Mouse (Mus musculus) adrenal gland, adult 2 months (tissue): ENCODE results near the gene 2310033P09Rik. TPM values are rescaled to one million over a fixed set of nuclear protein-coding genes. Genes with fewer than 3 reads are reported as not detected.
"Not testable (repeated sequence)": the region's sequence is repeated elsewhere in the genome, so short reads cannot be mapped to it uniquely, and the experiment has no call there.

ENCODE experiments used
- DNase-seq: peaks from one replicate; pipeline ENCODE4 v3.0.0; 2021
- polyA plus RNA-seq: library from polyadenylated mRNA; depleted of rRNA; stranded (reverse); fragments of >200 nt; gene quantifications from 2 replicates; pipeline ENCODE4 v1.2.3, GENCODE M21; 2012
- total RNA-seq, 2 experiments: library from RNA; stranded (reverse); gene quantifications; 2 replicates each; pipeline ENCODE4 v1.2.3; 2021

2310033P09Rik gene
- total and polyA plus RNA-seq, 3 experiments: 15.1 to 26.0 (median 22.5) TPM

- no peak for DNase-seq
Observed at GRCm38 (mm10) chr11:59196230-59196629, 11.9 kb upstream of the 2310033P09Rik start.

GRCm38 (mm10) chr11:59201216-59202002 is 6.7 kb upstream of the 2310033P09Rik start:
- DNase-seq: no peak

GRCm38 (mm10) chr11:59202081-59202995 is 5.8 kb upstream of the 2310033P09Rik start, which contains the start of gene Mrpl55:
Gene Mrpl55 (plus strand): TSS chr11:59202486.
- peak; percentile 95 for DNase-seq

DNA sequence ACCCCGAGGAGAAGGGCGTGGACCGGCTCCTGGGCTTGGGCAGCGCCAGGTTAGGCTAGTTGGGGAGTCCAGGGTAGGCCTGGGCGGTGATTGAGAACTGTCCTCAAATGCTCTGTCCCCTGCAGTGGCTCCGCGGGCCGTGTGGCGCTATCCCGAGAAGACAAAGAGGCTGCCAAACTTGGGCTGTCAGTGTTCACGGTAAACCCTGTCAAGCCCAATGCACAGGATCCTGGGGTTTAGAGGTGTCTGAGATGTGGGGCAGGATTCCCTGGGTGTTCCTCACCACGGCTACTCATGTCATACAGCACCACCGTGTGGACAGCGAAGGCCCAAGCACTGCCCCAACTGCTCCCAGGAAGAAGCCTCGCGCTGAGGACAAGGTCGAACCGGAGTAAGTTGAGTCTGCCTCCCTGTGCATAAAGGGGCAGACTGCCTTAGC is 901 bp downstream of the 2310033P09Rik start:
- peak; percentile 89 for DNase-seq

DNA sequence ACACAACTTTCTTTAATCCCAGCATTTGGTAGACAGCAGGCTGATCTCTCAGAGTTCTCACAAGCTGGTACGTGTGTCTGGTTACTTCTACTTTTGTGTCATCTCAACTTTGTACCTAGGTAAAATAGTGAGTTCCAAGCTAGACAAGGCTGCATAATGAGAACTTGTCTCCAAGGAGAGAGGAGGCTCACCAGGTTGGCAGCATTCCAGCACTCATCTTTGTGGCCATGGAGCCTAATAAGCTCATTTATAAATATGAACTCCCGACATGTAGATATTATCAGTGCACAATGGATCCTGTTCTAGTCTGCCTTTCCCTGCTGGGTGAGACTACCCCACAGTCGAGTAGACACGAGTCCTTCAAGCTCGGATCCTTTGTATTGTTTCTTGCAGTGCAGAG is 1.5 kb downstream of the 2310033P09Rik start:
- DNase-seq: no peak

- no peak for DNase-seq
Observed at GRCm38 (mm10) chr11:59210020-59210419, 1.9 kb downstream of the 2310033P09Rik start.

DNA sequence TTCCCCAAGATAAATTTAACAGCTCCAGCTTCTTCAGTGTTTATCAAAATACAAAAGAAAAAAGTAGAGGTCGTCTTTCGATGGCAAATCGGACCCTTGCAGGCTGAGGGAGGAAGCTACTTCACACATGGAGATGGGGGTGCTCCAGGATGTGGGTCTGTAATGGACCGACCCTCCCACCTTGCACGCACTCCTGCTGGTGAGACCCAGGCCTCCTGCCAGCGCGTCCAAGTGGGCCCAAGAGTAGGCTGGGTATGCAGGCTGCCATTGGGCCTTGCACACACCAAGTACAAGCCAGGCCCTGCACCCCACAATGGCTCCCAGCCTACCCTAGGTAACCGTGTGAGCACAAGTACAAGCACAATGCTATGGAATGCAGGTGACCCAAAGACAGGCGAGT is 3.4 kb downstream of the 2310033P09Rik start:
- not testable (repeated sequence) for DNase-seq

GRCm38 (mm10) chr11:59212320-59212719 is 4.2 kb downstream of the 2310033P09Rik start:
- DNase-seq: not testable (repeated sequence)

DNA sequence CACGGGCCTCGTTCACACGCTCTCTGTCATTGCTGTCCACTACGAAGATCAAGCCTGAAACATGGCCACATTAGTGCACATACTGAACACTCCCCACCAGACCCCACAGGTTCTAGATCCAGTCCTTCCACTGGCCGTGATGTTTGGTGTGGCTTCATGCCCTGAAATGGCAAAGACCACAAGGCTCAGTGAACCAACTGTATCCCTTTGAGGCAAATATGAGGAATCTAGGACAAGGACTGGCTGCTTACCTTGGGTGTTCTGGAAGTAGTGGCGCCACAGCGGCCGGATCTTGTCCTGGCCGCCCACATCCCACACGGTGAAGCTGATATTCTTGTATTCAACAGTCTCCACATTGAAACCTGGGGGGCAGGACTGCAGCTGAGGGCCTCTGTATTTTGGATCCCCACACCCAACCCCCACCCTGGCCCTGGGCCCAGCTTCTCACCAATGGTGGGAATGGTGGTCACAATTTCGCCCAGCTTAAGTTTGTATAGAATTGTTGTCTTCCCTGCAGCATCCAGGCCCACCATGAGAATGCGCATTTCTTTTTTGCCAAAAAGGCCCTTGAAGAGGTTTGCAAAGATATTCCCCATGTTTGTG is 4.9 kb downstream of the 2310033P09Rik start:
- no peak for DNase-seq

GRCm38 (mm10) chr11:59216955-59217354 is 8.8 kb downstream of the 2310033P09Rik start:
- DNase-seq: no peak

- DNase-seq: no peak
Observed at GRCm38 (mm10) chr11:59218389-59218998, 10.4 kb downstream of the 2310033P09Rik start.

DNA sequence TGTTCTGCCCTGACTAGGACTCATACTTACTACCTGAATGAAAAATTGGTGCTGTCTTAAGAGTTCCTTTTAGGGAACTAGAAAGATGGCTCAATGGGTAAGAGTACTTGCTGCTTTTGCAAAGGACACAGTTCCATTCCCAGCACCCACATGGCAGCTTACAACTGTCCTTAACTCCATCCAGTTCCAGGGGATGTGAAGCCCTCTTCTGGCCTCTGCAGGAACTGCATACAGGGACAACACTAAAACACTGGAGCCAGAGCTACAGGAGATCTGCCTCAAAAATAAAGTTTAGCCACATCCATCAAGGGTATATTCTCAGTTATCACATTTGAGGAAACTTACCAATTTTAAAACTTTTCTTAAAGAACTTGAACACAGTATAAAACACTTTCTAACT is 10.9 kb downstream of the 2310033P09Rik start:
- no peak for DNase-seq

- DNase-seq: no peak
Observed at GRCm38 (mm10) chr11:59221604-59222003, 13.5 kb downstream of the 2310033P09Rik start.

GRCm38 (mm10) chr11:59222306-59222705 is 14.2 kb downstream of the 2310033P09Rik start:
- no peak for DNase-seq

DNA sequence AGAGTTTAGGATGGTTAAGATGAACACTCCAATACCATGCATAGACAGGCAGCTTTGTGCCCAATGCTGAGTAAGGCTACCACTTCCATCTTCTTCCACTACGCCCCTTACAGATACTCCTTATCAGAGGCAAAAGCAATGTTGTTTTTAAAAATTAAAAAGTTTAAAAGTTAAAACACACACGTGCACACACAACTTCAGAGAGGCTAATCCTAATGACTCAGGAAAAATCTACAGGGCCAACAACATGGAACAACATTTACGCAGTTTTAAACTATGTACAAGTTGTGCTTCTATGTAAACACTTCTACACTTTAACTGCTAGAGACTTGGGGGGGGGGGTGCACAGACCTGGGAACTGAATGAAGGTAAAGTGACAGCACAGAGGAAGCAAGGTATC is 15.9 kb downstream of the 2310033P09Rik start:
- DNase-seq: no peak

- no peak for DNase-seq
Observed at GRCm38 (mm10) chr11:59224470-59224869, 16.3 kb downstream of the 2310033P09Rik start.

DNA sequence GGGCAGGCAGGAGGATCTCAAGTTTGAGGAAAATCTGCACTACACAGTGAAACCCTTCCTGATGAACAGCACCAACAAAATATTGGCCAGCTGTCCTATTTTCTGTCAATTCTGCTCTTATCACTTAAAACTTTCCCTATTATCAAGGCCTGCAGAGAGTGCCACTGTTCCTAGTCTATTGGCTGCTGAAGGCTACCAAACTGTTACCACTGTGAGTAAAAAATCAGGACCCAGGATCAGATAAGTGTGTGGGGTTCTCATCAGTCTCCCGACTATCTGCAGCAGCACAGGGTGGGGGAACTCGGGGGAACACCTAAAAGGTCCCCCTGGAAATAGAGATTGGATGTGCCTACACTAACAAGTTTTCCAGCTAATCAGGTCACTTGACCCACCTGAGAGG is 17.0 kb downstream of the 2310033P09Rik start:
- DNase-seq: no peak

DNA sequence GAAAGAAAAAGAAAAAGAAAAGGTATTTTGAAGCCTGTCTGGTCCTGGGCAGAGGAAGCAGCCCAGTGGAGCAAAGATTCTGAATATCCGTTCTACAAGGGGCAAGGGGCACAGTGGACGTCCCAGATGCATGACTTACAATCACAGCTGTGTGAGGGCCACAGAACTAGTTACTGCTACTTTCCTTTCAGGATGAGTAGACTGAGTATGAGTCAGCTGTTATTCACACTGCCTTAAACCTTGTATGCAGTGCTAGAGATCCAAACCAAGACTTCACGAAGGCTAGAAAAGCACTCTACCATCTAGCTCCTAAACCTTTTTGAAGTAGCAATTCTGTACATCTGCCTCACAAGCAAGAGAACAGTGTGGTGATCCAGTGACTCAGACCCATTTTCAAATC is 18.1 kb downstream of the 2310033P09Rik start:
- DNase-seq: no peak

DNA sequence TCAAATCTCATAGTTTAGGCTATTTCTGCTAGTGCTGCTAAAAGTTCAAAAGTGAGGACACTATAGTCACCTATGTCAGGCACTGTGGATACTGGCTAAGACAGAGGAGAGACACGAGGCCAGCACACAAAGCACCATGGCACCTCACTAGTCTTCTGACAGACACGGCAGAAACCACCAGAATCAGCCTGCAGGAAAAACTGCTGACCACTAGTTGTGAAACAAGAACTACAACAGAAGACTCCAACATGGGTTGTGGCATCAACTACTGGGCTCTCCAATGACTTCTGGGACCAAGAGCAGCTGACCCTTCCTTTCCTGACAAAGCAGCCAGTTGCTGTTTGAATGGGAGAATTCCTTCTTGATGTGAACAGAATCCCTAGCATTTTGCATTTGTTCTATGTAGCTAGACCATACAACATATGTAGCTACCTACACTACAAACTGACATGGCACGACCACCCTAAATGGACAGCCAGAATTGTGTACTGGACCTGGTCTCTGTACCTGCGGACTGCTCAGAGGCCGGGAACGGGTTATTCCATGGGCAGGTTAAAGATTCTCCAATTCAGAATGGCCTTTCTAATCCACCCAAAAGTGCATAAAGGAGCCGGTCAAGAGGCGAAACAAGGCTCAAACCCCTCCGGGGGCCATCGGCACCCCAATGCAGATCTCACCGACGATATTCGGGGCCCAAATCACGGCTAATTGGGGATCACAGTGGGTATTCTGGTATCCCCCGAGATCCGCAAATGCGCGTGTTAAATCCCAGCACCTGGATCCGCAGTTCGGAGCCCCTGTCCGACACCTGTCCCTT is 18.9 kb downstream of the 2310033P09Rik start:
- DNase-seq: peak; percentile 35

GRCm38 (mm10) chr11:59227604-59228121 is 19.5 kb downstream of the 2310033P09Rik start:
- DNase-seq: no peak
